Mouse (Mus musculus) G1E (cell line): ENCODE data around the gene Prkcsh. TPM values are rescaled to one million over a fixed set of nuclear protein-coding genes. Genes with fewer than 3 reads are reported as not detected.

Experiments
- ATAC-seq: 2 replicates; pipeline ENCODE4 v1.8.0; 2016; ENCODE audit warnings: mild to moderate bottlenecking; ENCODE audit not compliant: insufficient number of reproducible peaks, poor library complexity, low FRiP score, severe bottlenecking; ENCODE audit errors: extremely low read depth
- DNase-seq: peaks from one replicate; pipeline ENCODE4 v3.0.0; 2012; ENCODE audit warnings: low spot score
- H3K27me3 ChIP-seq: 2 replicates; pipeline ENCODE4 v1.6.1; 2012; ENCODE audit warnings: mild to moderate bottlenecking, low read length, inconsistent platforms; ENCODE audit not compliant: insufficient read depth
- H3K36me3 ChIP-seq: replicated peaks from 2 replicates; pipeline ENCODE3; 2012; ENCODE audit warnings: mild to moderate bottlenecking, inconsistent platforms
- H3K4me1 ChIP-seq: 2 replicates; pipeline ENCODE4 v1.6.1; 2012; ENCODE audit warnings: low read depth, low read length, inconsistent platforms, mixed read lengths; ENCODE audit not compliant: insufficient read depth
- H3K4me3 ChIP-seq: 2 replicates; pipeline ENCODE4 v1.5.1; 2012; ENCODE audit warnings: low read depth, mild to moderate bottlenecking, inconsistent platforms, low read length, moderate library complexity, mixed read lengths
- H3K9me3 ChIP-seq: replicated peaks from 2 replicates; pipeline ENCODE4 v1.6.1; 2012; ENCODE audit warnings: inconsistent platforms
- CTCF ChIP-seq: IDR thresholded peaks from 2 replicates; pipeline ENCODE4 v1.5.1; 2012; ENCODE audit warnings: low read depth, low read length, inconsistent platforms, mixed read lengths
- GATA1 ChIP-seq: IDR thresholded peaks from 2 replicates; pipeline ENCODE4 v1.6.1; 2012; ENCODE audit warnings: borderline replicate concordance, low read length, inconsistent platforms, mixed read lengths
- GATA2 ChIP-seq: IDR thresholded peaks from 2 replicates; pipeline ENCODE4 v1.6.1; 2012; ENCODE audit warnings: low read depth, low read length, inconsistent platforms, borderline replicate concordance
- POLR2AphosphoS5 ChIP-seq: IDR thresholded peaks from 2 replicates; pipeline ENCODE4 v1.6.1; 2012; ENCODE audit warnings: low read depth, low read length, inconsistent platforms; ENCODE audit not compliant: insufficient replicate concordance
- TAL1 ChIP-seq: conservative IDR thresholded peaks from 2 replicates; pipeline ENCODE4 v1.6.1; 2012; ENCODE audit warnings: low read depth, low read length, inconsistent platforms, mixed read lengths
- polyA plus RNA-seq: library from polyadenylated mRNA; stranded (reverse); fragments of >175 nt; gene quantifications from 2 replicates; pipeline ENCODE4 v1.2.3, GENCODE M21; 2012
- total RNA-seq, 2 experiments: library from RNA; stranded (forward) in 1 of 2; stranded (reverse) in 1 of 2; fragments of 200-1000 nt in 1 of 2; fragments of >200 nt in 1 of 2; fragmentation: Nextera tagmentation in 1 of 2; gene quantifications; 2 replicates each; pipeline ENCODE4 v1.2.3; 2014 to 2017

The Prkcsh gene
- total and polyA plus RNA-seq, 3 experiments = 65.0 to 167 (median 116) TPM

GRCm38 (mm10) chr9:22056303-22056910, 53.8 kb downstream of the Prkcsh start:
- no peak for TF ChIP-seq POLR2AphosphoS5
- Histone ChIP-seq H3K4me3 (no peak overlapping the region), H3K4me1 (peaks cover 11% of the 10 kb centered on the region), H3K36me3 (peaks cover 60% of the 10 kb centered on the region), H3K27me3 (peaks cover 12% of the 10 kb centered on the region; the same call in 1 of the 2 replicates), H3K9me3 (peaks cover 6% of the 10 kb centered on the region)
- DNase-seq (no peak), ATAC-seq (no peak)

GRCm38 (mm10) chr9:22057031-22057517, 54.5 kb downstream of the Prkcsh start:
- TF ChIP-seq GATA2 = no peak
- no peak for TF ChIP-seq CTCF
- no peak for TF ChIP-seq TAL1
- TF ChIP-seq POLR2AphosphoS5 = no peak
- no peak for TF ChIP-seq GATA1
- H3K4me1 ChIP-seq = peaks cover 11% of the 10 kb centered on the region
- DNase-seq = no peak
- ATAC-seq = no peak
- H3K9me3 ChIP-seq = no peaks in the 10 kb centered on the region
- H3K27me3 ChIP-seq = peaks cover 7% of the 10 kb centered on the region; the same call in 1 of the 2 replicates
- H3K4me3 ChIP-seq = peak overlapping the region; percentile 8; the same call in 1 of the 2 replicates
- H3K36me3 ChIP-seq = peaks cover 66% of the 10 kb centered on the region

DNA sequence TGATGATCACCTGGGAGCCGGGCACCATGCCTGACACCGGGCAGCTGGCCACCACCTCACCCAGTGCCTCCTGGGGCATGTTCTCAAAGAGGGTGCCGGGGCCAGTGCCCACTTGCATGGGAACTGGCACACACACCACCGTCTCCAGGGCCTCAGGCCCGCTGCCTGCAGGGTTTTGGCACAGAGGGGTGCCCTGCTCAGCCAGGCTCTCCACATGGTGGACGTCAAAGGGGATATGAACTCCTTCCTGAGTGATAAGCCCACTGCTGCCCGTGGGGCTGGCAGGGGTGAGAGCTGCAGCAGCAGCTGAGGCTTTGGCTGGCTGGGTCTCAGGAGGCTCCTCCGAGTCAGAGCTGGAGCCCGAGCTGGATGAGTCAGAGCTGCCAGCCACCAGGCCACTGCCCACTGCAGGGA, 55.4 kb downstream of the Prkcsh start:
- DNase-seq (no peak), ATAC-seq (no peak)
- no peak for TF ChIP-seq TAL1
- no peak for TF ChIP-seq POLR2AphosphoS5
- no peak for TF ChIP-seq GATA2
- TF ChIP-seq CTCF = no peak
- no peak for TF ChIP-seq GATA1
- no peak overlapping the region for H3K4me3 ChIP-seq
- peaks cover 4% of the 10 kb centered on the region; the same call in 1 of the 2 replicates for H3K27me3 ChIP-seq
- peaks cover 11% of the 10 kb centered on the region for H3K4me1 ChIP-seq
- H3K36me3 ChIP-seq = peaks cover 75% of the 10 kb centered on the region
- no peaks in the 10 kb centered on the region for H3K9me3 ChIP-seq

DNA sequence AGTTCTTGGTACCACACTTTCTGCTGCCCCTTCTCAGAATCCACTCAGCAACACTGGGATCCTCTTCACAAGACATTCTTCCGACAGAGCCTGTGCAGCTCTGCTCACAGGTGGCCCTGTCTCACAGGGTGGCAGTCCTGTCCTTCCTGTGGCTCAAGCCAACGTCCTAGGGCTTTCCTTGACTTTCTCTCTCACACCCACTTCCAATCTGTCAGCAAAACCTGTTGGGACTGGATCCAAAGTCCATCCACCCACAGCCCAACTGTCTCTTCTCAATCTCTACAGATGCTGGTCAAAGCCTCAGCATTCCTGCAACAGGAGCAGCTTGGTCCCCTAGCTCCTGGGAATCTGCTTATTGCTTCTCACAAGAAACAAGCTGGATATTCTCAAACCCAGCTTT, 58.7 kb downstream of the Prkcsh start:
- DNase-seq = no peak
- no peak for ATAC-seq
- TF ChIP-seq TAL1 = no peak
- TF ChIP-seq CTCF = no peak
- Histone ChIP-seq H3K4me1 (no peaks in the 10 kb centered on the region), H3K4me3 (no peak overlapping the region), H3K9me3 (no peaks in the 10 kb centered on the region), H3K36me3 (peaks cover 95% of the 10 kb centered on the region), H3K27me3 (no peaks in the 10 kb centered on the region; the same call in 1 of the 2 replicates)

Other genes starting within 250 kb of the Prkcsh start
Only the 20 nearest of the 22 such genes appear.
- gene Kank2, start 204.1 kb upstream of the Prkcsh start, total RNA-seq (2014; fragmentation: Nextera tagmentation) = not detected in 2 replicates
- gene Kank2, start 204.1 kb upstream of the Prkcsh start, total RNA-seq (2017) = under 0.01 TPM in 2 replicates
- gene Kank2, start 204.1 kb upstream of the Prkcsh start, polyA plus RNA-seq = not detected in 2 replicates
- gene Angptl8, start 167.3 kb upstream of the Prkcsh start, total RNA-seq (2014; fragmentation: Nextera tagmentation) = not detected in 2 replicates
- gene Angptl8, start 167.3 kb upstream of the Prkcsh start, total RNA-seq (2017) = not detected in 2 replicates
- not detected in 2 replicates for gene Angptl8, start 167.3 kb upstream of the Prkcsh start, polyA plus RNA-seq
- gene Dock6, start 150.2 kb upstream of the Prkcsh start, total RNA-seq (2014; fragmentation: Nextera tagmentation) = 12.7 and 16.8 TPM in 2 replicates
- gene Dock6, start 150.2 kb upstream of the Prkcsh start, total RNA-seq (2017) = 3.7 and 3.9 TPM in 2 replicates
- gene Dock6, start 150.2 kb upstream of the Prkcsh start, polyA plus RNA-seq = 11.3 and 11.6 TPM in 2 replicates
- gene Rab3d, start 84.6 kb upstream of the Prkcsh start, total RNA-seq (2014; fragmentation: Nextera tagmentation) = 3.7 and 6.8 TPM in 2 replicates
- gene Rab3d, start 84.6 kb upstream of the Prkcsh start, total RNA-seq (2017) = 7.0 TPM in 2 replicates
- 4.9 and 8.5 TPM in 2 replicates for gene Rab3d, start 84.6 kb upstream of the Prkcsh start, polyA plus RNA-seq
- gene Ccdc159, start 75.3 kb upstream of the Prkcsh start, total RNA-seq (2014; fragmentation: Nextera tagmentation) = 1.8 and 3.8 TPM in 2 replicates
- gene Ccdc159, start 75.3 kb upstream of the Prkcsh start, total RNA-seq (2017) = 0.64 and 0.98 TPM in 2 replicates
- 0.21 and 0.31 TPM in 2 replicates for gene Ccdc159, start 75.3 kb upstream of the Prkcsh start, polyA plus RNA-seq
- 12.8 and 17.6 TPM in 2 replicates for gene Tmem205, start 75.2 kb upstream of the Prkcsh start, total RNA-seq (2014; fragmentation: Nextera tagmentation)
- 9.0 and 17.1 TPM in 2 replicates for gene Tmem205, start 75.2 kb upstream of the Prkcsh start, total RNA-seq (2017)
- gene Tmem205, start 75.2 kb upstream of the Prkcsh start, polyA plus RNA-seq = 11.3 and 15.9 TPM in 2 replicates
- 1.6 and 5.3 TPM in 2 replicates for gene Plppr2, start 65.8 kb upstream of the Prkcsh start, total RNA-seq (2014; fragmentation: Nextera tagmentation)
- gene Plppr2, start 65.8 kb upstream of the Prkcsh start, total RNA-seq (2017) = 0.41 and 0.44 TPM in 2 replicates
- 5.8 and 7.6 TPM in 2 replicates for gene Plppr2, start 65.8 kb upstream of the Prkcsh start, polyA plus RNA-seq
- 11.8 and 12.4 TPM in 2 replicates for gene Swsap1, start 47.1 kb upstream of the Prkcsh start, total RNA-seq (2014; fragmentation: Nextera tagmentation)
- gene Swsap1, start 47.1 kb upstream of the Prkcsh start, total RNA-seq (2017) = 10.9 and 12.8 TPM in 2 replicates
- gene Swsap1, start 47.1 kb upstream of the Prkcsh start, polyA plus RNA-seq = 12.6 and 14.5 TPM in 2 replicates
- gene Epor, start 39.3 kb upstream of the Prkcsh start, total RNA-seq (2014; fragmentation: Nextera tagmentation) = 35.5 and 49.7 TPM in 2 replicates
- gene Epor, start 39.3 kb upstream of the Prkcsh start, total RNA-seq (2017) = 14.4 and 21.9 TPM in 2 replicates
- gene Epor, start 39.3 kb upstream of the Prkcsh start, polyA plus RNA-seq = 125 and 135 TPM in 2 replicates
- not detected in 2 replicates for gene Rgl3, start 13.4 kb upstream of the Prkcsh start, total RNA-seq (2014; fragmentation: Nextera tagmentation)
- 0.05 TPM in 1 of 2 replicates, not detected in the other for gene Rgl3, start 13.4 kb upstream of the Prkcsh start, total RNA-seq (2017)
- gene Rgl3, start 13.4 kb upstream of the Prkcsh start, polyA plus RNA-seq = not detected in 2 replicates
- gene Ccdc151, start 172 bp upstream of the Prkcsh start, total RNA-seq (2014; fragmentation: Nextera tagmentation) = not detected in 2 replicates
- 0.22 TPM in 1 of 2 replicates, not detected in the other for gene Ccdc151, start 172 bp upstream of the Prkcsh start, total RNA-seq (2017)
- gene Ccdc151, start 172 bp upstream of the Prkcsh start, polyA plus RNA-seq = 0.07 and 0.08 TPM in 2 replicates
- gene Elavl3, start 49.2 kb downstream of the Prkcsh start, total RNA-seq (2014; fragmentation: Nextera tagmentation) = not detected in 2 replicates
- 0.05 and 0.06 TPM in 2 replicates for gene Elavl3, start 49.2 kb downstream of the Prkcsh start, total RNA-seq (2017)
- gene Elavl3, start 49.2 kb downstream of the Prkcsh start, polyA plus RNA-seq = 0.01 TPM in 1 of 2 replicates, not detected in the other
- not detected in 2 replicates for gene Gm49318, start 68.5 kb downstream of the Prkcsh start, total RNA-seq (2014; fragmentation: Nextera tagmentation)
- not detected in 2 replicates for gene Gm49318, start 68.5 kb downstream of the Prkcsh start, total RNA-seq (2017)
- not detected in 2 replicates for gene Gm49318, start 68.5 kb downstream of the Prkcsh start, polyA plus RNA-seq
- gene Zfp653, start 68.6 kb downstream of the Prkcsh start, total RNA-seq (2014; fragmentation: Nextera tagmentation) = 7.3 and 10.5 TPM in 2 replicates
- 9.1 and 11.3 TPM in 2 replicates for gene Zfp653, start 68.6 kb downstream of the Prkcsh start, total RNA-seq (2017)
- 19.0 and 22.4 TPM in 2 replicates for gene Zfp653, start 68.6 kb downstream of the Prkcsh start, polyA plus RNA-seq
- gene Ecsit, start 82.6 kb downstream of the Prkcsh start, total RNA-seq (2014; fragmentation: Nextera tagmentation) = 18.2 and 25.4 TPM in 2 replicates
- gene Ecsit, start 82.6 kb downstream of the Prkcsh start, total RNA-seq (2017) = 24.0 and 28.5 TPM in 2 replicates
- gene Ecsit, start 82.6 kb downstream of the Prkcsh start, polyA plus RNA-seq = 33.2 and 43.2 TPM in 2 replicates
- not detected in 2 replicates for gene Cnn1, start 96.4 kb downstream of the Prkcsh start, total RNA-seq (2014; fragmentation: Nextera tagmentation)
- 0.05 and 0.17 TPM in 2 replicates for gene Cnn1, start 96.4 kb downstream of the Prkcsh start, total RNA-seq (2017)
- gene Cnn1, start 96.4 kb downstream of the Prkcsh start, polyA plus RNA-seq = not detected in 2 replicates
- 88.3 and 119 TPM in 2 replicates for gene Elof1, start 114.4 kb downstream of the Prkcsh start, total RNA-seq (2014; fragmentation: Nextera tagmentation)
- 66.7 and 86.0 TPM in 2 replicates for gene Elof1, start 114.4 kb downstream of the Prkcsh start, total RNA-seq (2017)
- 90.8 and 98.4 TPM in 2 replicates for gene Elof1, start 114.4 kb downstream of the Prkcsh start, polyA plus RNA-seq
- gene Acp5, start 132.9 kb downstream of the Prkcsh start, total RNA-seq (2014; fragmentation: Nextera tagmentation) = 17.1 and 24.2 TPM in 2 replicates
- gene Acp5, start 132.9 kb downstream of the Prkcsh start, total RNA-seq (2017) = 10.3 and 13.0 TPM in 2 replicates
- 27.6 and 28.5 TPM in 2 replicates for gene Acp5, start 132.9 kb downstream of the Prkcsh start, polyA plus RNA-seq
- gene Pigyl, start 154.0 kb downstream of the Prkcsh start, total RNA-seq (2014; fragmentation: Nextera tagmentation) = 24.8 and 30.3 TPM in 2 replicates
- gene Pigyl, start 154.0 kb downstream of the Prkcsh start, total RNA-seq (2017) = 34.1 and 37.6 TPM in 2 replicates
- 85.2 and 86.5 TPM in 2 replicates for gene Pigyl, start 154.0 kb downstream of the Prkcsh start, polyA plus RNA-seq
- gene Zfp872, start 185.3 kb downstream of the Prkcsh start, total RNA-seq (2014; fragmentation: Nextera tagmentation) = not detected in 2 replicates
- 0.16 TPM in 1 of 2 replicates, not detected in the other for gene Zfp872, start 185.3 kb downstream of the Prkcsh start, total RNA-seq (2017)
- not detected in 2 replicates for gene Zfp872, start 185.3 kb downstream of the Prkcsh start, polyA plus RNA-seq